Mouse (Mus musculus) retina, adult 2 months (tissue): Measurements from ENCODE around the gene Hoxb4.
A peak's percentile ranks its signal among the peaks of the same experiment; 100 is the strongest.

Experiments
- DNase-seq: peaks from one replicate; pipeline ENCODE4 v3.0.0-alpha.2; 2012; ENCODE audit warnings: low read depth, low spot score

The Hoxb4 gene

GRCm38 (mm10) chr11:96317608-96318367 lies at the start of gene Hoxb4:
Gene Hoxb4 (plus strand): TSS chr11:96318267.
- no peak for DNase-seq

GRCm38 (mm10) chr11:96269869-96270268 lies 48.2 kb upstream of the Hoxb4 start:
- DNase-seq, result no peak

GRCm38 (mm10) chr11:96270996-96271540 lies 47.0 kb upstream of the Hoxb4 start, which contains the start of gene Hoxb9:
Gene Hoxb9 (plus strand): TSS chr11:96271457.
- DNase-seq, result no peak

- DNase-seq, result no peak
These were observed 46.5 kb upstream of the Hoxb4 start for GRCm38 (mm10) chr11:96271541-96272011.

- DNase-seq, result no peak
These were observed 45.8 kb upstream of the Hoxb4 start for GRCm38 (mm10) chr11:96272024-96272921.

- DNase-seq, result no peak
These were observed 43.6 kb upstream of the Hoxb4 start for GRCm38 (mm10) chr11:96274428-96274827.

GRCm38 (mm10) chr11:96275896-96276295 lies 42.2 kb upstream of the Hoxb4 start:
- no peak for DNase-seq

- no peak for DNase-seq
These were observed 40.7 kb upstream of the Hoxb4 start for GRCm38 (mm10) chr11:96277151-96278044.

- DNase-seq, result peak; percentile 11
These were observed 39.7 kb upstream of the Hoxb4 start for GRCm38 (mm10) chr11:96278324-96278723.

GRCm38 (mm10) chr11:96278773-96279172 lies 39.3 kb upstream of the Hoxb4 start:
- peak; percentile 66 for DNase-seq

GRCm38 (mm10) chr11:96279421-96280233 lies 38.4 kb upstream of the Hoxb4 start:
- DNase-seq, result no peak

GRCm38 (mm10) chr11:96280399-96281378 lies 37.4 kb upstream of the Hoxb4 start:
- DNase-seq, result no peak

GRCm38 (mm10) chr11:96281396-96281795 lies 36.7 kb upstream of the Hoxb4 start:
- no peak for DNase-seq

GRCm38 (mm10) chr11:96281855-96282570 lies 36.1 kb upstream of the Hoxb4 start, which contains the start of gene Hoxb8:
Gene Hoxb8 (plus strand): TSS chr11:96281905.
- no peak for DNase-seq

- no peak for DNase-seq
These were observed 35.2 kb upstream of the Hoxb4 start for GRCm38 (mm10) chr11:96282795-96283430.

GRCm38 (mm10) chr11:96284041-96284749 lies 33.9 kb upstream of the Hoxb4 start:
- DNase-seq, result no peak
